Mouse (Mus musculus) adrenal gland, postnatal 25 days (tissue): Measurements from ENCODE around the gene Brat1. TPM values are rescaled to one million over a fixed set of nuclear protein-coding genes. Genes with fewer than 3 reads are reported as not detected.
"Not testable (repeated sequence)": the region's sequence is repeated elsewhere in the genome, so short reads cannot be mapped to it uniquely, and the experiment has no call there.

ENCODE experiments used
- DNase-seq: peaks from one replicate; pipeline ENCODE4 v3.0.0; 2021; ENCODE audit warnings: mixed read lengths
- long read RNA-seq: library from polyadenylated mRNA; stranded (forward); transcript quantifications from one replicate; pipeline ENCODE4 v2.0.0, GENCODE M21; 2021
- total RNA-seq: library from RNA; stranded (reverse); gene quantifications from 2 replicates; pipeline ENCODE4 v1.2.3, GENCODE M21; 2021

Gene Brat1
- total RNA-seq = 24.7 and 29.4 TPM in 2 replicates
- long read RNA-seq, partial matches to known transcripts = 6 of 18 reads
- long read RNA-seq, other reads (novel, unspliced or antisense) = 8 of 18 reads

DNA sequence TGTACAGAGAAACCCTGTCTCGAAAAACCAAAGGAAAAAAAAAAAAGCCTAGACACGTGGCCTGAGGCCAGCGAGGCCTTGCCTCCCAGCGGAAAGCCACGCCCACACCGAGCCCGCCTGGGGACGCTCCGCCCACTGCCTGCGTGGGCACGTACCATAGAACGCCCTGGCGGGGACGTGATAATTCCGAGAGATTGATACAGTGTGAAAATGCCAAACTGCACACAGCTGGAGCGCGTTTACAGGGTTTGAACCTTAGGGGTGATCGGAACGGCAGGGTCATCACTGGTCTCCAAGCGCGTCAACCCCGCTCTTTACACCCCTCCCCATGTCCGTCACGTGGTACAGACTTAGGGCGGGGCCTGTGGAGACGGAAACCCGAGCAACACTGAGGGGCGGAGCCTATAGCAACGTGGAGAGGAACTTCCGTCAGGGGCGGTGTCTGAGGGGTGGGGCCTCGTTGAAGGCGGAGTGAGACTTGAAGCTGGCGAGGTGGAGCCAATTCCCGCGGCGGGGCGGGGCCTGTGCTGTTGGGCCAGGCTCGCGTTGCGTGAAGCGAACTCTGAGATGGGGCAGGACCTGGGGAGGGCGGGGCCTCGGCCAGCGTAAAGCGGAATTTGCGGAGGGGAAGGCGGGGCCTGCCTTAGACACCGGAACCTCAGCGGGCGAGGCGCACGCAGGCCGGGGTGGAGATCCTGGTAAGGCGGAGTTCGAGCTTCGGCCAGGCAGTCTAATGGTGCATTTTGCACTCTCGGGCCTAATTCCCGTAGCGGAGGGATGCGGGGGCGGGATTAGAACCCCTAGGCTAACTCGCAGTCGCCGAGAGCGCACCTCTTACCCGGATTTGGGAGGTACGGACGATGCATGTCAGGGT is at the start of gene Brat1:
Gene Brat1, plus strand, starts transcription at position 634 of the 874 bp plus-strand sequence.
- peak; percentile 100 for DNase-seq

DNA sequence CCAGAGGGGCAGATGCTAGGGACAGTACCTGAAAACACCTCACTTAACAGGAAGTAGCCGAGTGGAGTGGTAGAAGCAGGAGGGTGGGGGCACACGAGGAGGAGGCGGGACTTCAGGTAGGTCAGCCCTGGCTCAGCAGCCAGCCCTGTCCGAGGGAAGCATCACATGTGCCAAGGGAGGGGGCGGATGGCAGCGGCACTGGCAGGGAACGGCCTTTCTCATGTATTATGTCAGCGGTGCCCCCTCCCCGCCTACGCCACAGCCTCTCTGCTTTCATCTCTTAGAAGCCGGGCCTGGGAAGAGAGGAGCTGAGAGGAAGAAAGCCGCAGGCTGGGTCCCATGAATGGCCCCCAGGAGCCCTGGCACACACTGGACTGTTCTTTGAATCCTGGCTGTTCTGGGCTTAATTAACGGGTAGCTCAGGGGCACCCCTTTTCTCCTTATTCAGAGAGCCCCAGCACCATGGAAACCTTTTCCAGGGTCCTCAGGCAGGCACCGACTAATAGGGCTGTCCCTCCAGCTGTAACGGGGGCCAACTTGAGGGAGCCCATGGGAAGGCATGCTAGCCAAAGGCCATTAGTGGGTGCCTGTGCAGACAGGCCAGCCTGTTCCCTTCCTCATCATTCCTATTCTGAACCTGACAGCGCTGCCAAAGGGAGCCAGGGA is 45.1 kb upstream of the Brat1 start:
- DNase-seq = no peak

DNA sequence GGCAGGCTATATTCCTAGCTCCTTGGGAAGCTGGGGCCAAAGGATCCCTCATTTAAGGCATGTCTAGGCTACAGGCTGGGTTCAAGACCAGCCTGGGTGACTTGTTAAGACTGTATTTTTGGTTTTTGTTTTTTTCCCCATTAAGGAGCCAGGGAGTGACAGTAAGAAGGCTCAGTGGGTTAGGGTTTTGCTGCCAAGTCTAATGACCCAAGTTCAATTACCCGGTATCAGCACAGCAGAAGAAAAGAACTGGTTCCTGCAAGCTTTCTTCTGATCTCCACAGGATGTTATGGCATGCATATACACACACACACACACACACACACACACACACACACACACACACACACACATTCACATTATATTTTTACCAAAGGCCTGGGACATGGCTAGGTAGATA is 44.4 kb upstream of the Brat1 start:
- DNase-seq = no peak

- no peak for DNase-seq
Observed at GRCm38 (mm10) chr5:140661427-140661826, 43.4 kb upstream of the Brat1 start.

DNA sequence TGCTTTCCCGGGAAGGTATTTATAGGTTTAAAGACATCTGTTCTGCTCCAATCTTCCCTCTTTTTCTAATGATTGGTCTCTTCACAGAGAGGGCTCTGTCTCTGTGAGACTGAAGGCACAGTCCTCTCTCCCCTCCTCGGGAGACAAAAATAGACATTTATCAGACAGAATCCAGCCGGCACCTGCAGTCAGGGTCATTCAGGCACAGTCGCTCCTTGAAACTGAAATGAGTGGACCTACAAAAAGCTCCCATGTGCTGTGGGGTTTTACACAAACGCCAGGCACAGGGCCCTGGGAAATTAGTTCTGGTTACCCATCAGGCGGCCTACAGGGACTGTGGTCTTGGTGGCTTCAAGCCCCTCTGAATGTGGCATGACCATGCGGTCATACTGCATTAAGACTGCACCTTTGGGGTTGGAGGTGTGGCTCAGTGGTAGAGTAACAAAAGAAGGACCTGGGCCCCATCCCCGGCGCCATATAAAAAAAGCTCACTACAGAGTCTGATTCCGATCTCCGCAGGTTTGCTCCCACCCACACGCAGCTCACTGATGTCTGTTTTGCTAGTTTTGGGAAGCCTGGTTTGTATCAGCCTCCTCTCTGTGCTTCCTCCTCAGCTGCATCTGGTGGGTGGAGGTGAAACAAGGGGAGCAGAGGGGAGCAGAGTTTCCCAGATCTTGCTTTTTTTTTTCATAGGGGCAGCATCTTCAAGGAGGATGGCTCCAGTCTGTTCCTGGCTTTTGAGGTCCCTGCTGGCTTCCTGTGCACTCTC is 42.8 kb upstream of the Brat1 start:
- DNase-seq = no peak

DNA sequence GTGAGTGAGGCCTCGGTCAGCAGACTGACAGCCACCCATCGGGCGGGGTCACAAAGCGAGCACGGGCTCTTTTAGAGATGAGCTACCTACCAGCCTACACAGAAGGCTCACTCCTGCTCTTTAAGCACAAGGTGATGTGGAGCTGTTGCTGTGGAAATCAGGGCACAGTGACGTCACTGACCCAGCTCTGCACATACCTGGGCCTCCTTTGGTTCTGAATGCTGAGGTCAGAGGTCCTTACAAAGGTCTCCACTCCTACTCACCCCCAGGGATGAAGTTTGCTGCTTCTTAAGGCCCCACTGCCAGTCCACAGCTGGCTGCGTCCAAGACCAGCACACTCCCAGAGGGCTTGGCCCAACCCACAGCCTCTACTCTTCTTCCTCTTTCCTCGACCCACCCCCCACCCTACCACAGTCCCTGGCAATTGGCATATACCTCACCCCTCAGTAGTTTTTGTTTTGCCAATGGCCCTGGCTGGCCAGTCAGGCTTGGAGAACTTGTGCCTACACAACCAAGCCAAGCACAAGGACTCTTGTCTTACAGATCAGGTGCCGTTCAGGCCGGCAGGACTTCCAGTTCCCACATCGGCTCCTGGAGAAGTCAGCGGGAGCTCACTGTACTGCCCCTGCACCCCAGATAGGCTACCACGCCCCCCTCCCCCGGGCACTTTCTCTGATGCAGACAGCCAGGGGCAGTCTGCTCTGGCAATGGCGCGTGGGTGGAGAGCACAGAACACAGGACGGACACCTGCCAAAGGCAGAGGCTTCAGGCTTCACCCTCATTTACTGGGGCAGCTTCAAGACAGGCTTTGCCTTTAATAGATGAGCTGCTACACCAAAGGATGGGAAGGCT is 41.8 kb upstream of the Brat1 start:
- DNase-seq = no peak

DNA sequence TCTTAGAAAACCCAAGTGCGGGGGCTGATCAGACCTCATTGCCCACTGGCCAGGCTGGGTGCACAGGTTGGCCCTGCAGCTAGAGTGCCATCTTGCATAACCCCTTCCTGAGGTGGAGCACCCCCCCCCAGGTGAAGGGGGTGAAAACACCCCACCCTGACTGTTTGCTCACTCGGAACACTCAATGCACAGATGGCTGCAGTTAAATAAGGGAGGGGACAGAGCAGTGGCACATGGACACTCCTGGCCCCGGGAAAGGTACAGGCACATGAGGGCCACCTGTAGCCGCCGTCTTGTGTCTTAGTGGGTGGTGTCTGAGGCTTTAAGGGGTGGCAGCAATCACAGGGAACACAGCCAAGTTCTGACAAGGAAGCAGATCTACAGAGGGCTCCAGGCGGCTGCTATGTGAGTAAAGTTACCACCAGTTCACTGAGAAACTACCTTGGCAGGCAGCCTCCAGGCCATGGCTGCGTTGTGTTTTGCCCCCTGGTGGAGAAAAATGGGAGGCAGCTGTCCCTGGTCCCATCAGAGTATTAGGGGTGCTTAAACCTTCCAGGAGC is 41.1 kb upstream of the Brat1 start:
- DNase-seq = peak; percentile 68

DNA sequence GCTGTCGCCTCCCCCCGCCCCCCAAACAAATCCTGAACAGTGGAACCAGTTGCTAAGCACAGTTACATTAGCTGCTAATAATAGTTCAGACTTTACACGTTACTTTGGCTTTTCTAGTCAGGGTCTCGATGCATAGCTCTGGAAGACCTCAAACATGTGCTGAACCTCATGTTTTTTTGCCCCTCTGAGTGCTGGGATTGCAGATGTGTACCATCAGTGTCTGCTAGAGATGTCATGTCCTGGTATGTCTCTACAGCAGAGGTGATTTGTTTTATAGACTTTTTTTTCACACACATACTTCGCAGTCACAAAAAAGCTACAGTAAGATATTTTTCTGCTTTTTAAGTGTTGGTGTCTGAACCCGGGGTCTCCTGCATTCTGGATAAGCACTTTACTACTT is 32.7 kb upstream of the Brat1 start:
- no peak for DNase-seq

DNA sequence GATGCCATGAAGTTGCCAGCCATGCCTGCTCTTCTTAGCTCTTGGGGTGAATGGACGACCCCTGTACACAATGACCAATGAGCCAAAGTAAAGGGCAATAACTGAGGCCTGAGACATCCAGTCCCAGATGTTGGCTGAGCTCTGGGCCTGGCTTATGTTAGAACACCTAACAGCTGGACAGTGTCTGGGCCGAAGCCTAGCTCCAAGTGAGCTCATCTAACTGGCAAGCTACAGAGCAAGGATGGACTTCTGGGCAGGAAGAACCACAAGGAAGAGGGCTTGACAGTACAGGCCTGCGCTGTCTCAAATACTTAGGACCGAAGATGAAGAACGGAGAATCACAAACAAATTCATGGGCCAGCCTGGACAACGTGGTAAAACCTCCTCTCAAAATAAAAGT is 32.2 kb upstream of the Brat1 start:
- not testable (repeated sequence) for DNase-seq

DNA sequence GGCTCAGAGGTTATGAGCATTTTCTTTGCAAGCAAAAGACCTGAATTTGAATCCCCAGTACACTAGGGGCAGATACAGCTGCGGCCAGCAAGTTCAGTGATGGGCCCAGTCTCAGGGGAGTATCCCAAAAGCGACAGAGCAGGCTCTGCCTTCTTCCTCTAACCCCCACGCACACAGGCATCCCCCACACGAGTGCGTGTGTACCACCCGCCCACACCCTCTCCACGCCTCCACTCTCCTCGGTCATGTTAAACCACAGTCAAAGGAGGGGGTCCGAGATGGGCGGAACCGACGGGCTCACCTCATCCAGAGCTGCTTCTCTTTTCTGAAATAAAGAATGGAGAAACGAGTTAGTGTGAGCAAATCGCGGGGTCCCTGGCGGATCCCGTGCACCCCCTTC is 30.8 kb upstream of the Brat1 start:
- no peak for DNase-seq

GRCm38 (mm10) chr5:140675079-140675478 is 29.7 kb upstream of the Brat1 start:
- no peak for DNase-seq

GRCm38 (mm10) chr5:140675640-140676039 is 29.2 kb upstream of the Brat1 start:
- no peak for DNase-seq

- DNase-seq = no peak
Observed at GRCm38 (mm10) chr5:140677137-140677536, 27.7 kb upstream of the Brat1 start.

- no peak for DNase-seq
Observed at GRCm38 (mm10) chr5:140680051-140680450, 24.8 kb upstream of the Brat1 start.

DNA sequence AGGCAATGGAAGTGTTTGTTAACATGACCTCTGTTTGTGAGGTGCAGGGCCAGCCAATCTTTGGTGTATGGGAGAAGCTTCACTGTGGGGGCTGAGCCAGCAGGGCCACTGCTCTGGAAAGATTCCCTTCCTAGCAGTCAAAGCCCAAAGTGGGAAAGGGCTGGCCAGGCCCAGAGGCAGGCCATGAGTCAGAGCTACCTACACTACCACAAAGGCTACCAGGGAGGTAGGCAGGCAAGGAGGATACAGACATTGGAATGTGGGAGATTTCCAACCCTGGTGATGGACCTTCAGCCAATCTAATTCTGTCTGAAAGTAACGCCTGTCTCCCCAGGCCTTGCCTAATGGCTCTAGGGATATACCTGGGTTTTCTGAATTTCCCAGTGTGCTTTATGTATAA is 23.9 kb upstream of the Brat1 start:
- no peak for DNase-seq

- DNase-seq = no peak
Observed at GRCm38 (mm10) chr5:140682113-140682512, 22.7 kb upstream of the Brat1 start.

DNA sequence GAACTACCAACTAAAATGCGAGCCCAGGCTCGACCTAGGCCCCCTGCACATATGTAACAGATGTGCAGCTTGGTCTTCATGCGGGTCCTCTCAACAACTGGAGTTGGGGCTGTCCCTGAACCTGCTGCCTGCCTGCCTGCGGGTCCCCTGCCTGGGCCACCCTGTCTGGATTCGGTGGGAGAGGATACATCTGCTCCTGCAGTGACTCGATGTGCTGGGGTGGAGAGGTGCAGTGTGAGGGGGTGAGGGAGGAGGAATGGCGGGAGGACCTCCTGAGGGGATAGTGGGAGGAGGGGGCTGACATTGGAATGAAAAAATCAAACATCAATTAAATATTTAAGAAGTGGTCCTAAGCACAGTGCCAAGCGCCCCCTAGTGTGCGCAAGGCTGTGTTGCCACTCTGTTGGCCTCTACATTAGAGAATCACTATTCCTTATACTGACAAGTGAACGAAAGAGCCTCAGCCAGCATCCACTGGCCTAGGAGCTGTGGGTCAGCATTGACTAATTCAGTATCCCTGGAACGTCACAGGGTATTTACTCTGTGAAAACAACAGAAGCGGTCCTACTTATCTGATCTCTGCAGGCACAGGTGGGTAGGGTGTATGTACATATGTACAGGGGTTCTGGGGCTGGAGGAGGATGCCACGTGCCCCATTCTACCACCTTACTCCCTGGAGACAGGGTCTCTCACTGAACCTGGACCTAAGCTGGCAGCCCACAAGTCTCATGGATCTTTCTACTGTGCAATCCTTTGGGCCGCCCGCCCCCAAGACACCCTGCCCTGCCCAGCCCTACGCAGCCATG is 20.3 kb upstream of the Brat1 start:
- peak; percentile 42 for DNase-seq

GRCm38 (mm10) chr5:140688434-140688833 is 16.4 kb upstream of the Brat1 start:
- no peak for DNase-seq

- DNase-seq = no peak
Observed at GRCm38 (mm10) chr5:140695987-140696386, 8.8 kb upstream of the Brat1 start.

DNA sequence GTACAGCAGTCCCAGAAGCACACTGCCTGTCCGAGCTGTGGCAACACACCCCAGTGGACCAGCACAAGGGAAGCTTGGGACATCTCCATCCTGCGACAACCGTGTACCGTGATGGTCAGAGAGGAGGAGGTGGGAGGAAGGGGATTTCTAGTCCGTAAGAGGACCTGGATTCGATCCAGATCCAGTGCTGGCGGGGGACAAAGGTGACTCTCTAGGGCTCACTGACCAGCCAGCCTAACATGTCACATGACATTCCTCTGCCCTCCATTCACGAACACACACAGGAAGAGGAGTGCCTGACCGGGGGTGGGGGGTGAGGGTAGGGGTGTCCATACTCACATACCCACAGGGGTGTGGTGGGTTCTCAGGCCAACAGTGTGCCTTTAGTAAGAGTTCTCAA is 5.0 kb upstream of the Brat1 start:
- no peak for DNase-seq

DNA sequence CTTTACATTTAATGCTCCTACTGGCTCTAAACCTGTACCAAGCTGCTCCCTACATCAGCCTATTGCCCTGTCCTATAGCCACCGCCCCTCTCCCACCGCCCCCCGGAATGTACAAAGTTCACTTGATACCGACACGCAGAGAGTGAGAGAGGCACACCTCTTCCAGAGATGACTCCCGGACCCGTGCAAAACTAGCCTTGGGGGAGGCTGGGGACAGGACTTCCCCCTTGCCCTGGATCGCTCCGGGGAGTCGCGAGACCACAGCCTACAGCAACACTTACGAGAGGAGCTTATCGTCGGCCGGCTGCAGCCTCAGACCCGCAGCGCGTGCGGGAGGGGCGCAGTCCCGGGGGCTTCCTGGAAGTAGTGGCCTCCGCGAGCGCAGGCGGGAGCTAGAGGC is 3.1 kb upstream of the Brat1 start:
- no peak for DNase-seq
